Mouse (Mus musculus): Measurements from ENCODE around the gene Ncoa7.

Gene Ncoa7

DNA sequence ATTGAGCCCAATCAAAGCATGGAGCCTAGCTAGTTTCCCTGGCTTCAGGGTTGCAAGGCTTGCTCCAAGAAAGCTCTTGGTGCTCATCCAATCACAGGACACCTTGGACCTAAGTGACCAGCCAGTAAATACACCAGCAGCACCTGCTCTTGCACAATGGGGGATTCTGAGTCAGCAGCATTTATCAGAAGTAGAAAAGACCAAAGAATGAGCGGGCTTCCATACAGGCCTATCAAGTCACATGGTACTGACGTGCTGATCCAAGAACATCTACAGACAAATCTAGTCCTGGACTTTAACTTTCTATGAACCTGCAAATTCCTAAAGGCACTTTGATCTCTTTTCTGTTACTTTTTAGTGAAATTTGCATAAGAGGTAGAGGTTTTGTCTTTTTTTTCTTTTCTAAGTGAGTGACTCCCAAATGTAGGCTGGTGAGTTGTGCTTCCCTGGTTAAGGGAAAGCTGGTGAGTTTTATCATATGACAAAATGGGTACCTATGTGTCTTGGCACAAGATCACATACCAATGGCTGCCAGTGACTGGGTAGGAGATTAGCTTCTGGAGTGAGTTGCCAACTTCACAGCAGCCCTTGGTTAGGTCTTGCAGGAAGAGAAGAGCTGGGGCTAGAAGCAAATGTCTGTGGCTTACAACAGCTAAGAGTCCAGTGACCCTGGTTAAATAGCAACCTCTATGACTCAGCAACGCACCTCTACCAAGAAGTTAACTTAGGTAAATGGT, 57.7 kb downstream of the Ncoa7 start:
- no peak for DNase-seq (ENCODE audit: low spot score in 2 of 2)

DNA sequence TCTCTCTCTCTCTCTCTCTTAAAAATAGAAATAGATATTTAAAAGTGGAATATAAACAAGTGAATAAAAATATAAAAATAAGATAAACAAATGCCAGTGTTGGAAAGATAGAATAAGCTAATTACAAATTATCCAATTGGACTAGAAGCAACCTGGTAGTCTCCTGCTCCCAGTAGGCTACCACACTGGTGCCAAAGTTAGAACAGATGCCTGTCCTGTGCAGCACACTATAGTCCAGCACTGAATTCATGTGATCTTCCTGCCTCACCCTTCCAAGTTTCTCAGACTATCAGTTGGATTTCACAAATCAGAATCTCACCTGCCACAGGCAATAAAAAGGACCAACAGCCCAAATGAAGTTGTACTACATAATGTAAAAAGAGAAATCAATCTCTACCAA, 59.9 kb downstream of the Ncoa7 start:
- no peak for DNase-seq (ENCODE audit: low spot score in 2 of 2)

DNA sequence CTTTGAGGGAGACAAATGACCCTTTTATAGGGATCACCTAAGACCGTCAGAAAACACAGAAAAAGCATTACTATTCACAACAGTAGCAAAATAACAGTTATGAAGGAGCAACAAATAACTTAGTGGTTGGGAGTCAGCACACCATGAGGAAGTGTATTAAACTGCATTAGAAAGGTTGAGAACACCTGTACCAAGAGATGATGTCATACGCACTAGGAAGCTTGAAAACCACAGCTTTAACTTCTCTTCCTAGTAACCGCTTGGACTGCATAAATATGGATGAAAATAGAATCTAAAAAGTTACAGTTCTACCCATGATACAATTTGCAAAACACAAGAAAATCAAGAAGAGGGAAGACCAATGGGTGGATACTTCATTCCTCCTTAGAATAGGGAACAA, 64.7 kb downstream of the Ncoa7 start:
- DNase-seq (ENCODE audit: low spot score in 2 of 2), result no peak

DNA sequence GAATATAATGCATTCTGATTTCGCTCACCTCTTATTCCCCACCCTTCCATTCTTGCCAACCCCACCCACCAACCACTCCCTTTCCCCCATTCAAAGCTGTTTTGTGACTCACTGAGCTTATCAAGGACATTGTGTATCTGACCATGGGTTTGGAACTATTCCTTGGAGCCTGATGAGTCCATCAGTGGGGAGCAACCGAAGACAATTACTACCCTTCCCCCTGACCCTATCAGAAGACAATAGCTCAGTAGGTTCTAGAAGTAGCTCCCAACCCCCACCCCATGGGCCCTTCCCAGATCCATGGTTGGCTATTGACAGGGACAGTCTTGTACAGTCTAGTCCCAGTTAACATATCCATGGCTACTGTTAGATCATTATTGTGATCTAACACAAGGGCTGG, 65.8 kb downstream of the Ncoa7 start:
- no peak for DNase-seq (ENCODE audit: low spot score in 2 of 2)

DNA sequence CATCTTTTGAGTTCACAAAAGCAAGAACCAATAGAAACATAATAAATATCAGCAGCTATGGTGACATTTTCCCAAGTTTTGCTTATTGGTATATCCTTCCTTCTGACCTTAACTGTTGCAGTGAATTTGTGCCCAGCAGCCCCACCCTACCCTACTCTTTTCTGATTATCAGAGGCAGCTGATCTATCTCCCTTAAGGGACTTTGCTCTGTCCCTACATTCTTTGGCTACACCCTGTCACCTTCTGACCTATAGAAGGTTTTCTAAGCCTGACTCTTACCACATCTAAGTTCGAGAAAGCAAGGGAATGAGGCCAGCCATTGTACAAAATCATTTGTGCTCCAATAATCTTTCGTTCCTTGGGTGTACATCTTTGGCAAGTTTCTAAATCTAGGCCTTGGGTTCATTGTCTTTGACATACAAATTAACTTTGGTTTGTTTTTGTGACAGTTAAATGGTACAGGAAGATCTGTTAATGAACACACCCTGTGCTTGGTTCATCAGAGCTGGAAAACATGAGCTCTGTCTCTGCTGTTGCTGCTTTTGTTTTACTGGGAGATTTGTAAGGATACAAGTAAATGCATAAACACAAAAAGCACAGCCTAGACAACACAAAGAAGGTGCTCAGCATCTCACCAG, 69.9 kb downstream of the Ncoa7 start:
- DNase-seq (ENCODE audit: low spot score in 2 of 2), result no peak

DNA sequence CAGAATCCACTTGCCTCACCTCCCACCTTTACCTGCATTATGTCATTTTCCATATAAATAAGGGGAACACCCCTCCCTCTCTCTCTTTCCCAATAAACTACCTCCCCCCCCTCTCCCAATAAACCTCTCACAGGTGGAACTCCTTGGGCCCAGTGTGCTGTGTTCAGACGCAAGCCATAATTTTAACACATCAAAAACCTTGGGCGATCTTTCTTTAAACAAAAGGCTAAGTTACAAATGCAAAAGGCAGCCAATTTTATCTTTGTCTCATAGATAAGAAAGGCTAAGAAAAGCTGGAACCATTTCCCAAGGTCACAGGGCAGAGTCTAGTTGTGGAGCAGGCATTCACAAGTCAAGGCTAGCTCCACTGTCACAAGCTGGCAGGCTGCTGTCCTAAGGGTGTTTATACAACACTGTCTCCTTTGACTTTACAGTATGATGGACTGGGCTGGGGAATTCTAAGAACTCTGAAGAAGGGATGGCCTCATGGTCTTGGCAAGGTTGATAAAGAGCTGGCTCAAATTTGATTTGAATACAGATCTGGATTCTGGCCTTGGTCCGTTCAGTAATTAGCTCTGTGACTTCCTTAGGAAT, 71.7 kb downstream of the Ncoa7 start:
- no peak for DNase-seq (ENCODE audit: low spot score in 2 of 2)

DNA sequence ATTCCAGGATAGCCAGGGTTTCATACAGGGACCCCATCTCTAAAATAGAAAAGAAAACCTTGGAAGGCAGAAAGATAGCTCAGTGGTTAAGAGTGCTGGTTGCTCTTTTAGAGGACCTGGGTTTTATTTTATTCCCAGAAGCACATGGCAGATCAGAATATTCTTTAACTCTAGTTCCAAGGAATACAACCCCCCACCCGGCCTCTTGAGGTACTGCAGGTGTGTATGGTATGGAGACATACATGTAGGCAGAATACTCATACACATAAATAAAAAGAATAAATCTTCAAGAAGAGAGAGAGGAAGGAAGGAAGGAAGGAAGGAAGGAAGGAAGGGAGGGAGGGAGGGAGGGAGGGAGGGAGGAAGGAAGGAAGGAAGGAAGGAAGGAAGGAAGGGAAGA, 72.3 kb downstream of the Ncoa7 start:
- DNase-seq (ENCODE audit: low spot score in 2 of 2), result no peak

DNA sequence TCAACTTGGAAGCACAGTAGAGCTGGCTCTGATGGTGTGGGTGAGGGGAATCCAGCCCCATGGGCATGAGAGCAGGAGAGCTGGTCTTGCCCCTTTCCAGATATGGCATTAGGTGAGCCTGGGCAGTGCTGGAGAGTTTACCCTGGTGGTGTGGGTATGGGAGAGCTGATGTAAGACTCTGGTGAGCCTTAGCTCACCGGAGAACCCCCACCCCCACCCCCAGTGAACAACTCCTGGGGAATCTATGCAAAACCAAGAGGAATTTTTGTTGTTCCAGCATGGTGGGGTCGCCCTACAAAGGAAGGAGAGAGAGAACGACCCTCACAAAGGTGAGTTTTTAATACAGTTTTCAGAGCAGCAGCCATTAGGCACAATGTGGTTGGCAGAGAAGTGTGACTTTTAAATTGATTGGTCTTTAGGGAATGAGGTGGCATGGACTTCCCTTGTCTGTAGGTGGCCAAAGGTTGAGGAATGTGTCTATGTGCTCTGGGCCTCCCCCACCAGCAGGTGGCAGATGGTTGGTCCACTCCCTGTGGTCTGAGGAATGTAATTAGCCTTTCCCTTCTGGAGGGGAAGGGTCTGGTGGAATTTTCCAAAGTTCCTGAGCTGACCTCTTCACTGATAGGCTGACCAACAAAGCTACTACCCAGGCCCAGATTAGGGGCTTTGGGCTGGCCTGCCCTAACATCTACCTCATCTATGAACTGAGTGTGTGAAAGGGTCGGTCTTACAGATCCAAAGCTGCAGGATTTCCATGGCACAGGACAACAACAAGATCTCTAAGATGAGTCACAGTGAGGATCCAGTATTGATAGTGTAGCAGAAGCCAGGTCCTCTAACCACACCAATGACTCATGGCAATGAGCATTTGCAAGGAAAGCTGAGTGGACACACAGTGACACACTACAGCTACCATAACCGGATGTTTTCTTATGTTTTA, 73.7 kb downstream of the Ncoa7 start:
- DNase-seq (ENCODE audit: low spot score in 2 of 2), result no peak

DNA sequence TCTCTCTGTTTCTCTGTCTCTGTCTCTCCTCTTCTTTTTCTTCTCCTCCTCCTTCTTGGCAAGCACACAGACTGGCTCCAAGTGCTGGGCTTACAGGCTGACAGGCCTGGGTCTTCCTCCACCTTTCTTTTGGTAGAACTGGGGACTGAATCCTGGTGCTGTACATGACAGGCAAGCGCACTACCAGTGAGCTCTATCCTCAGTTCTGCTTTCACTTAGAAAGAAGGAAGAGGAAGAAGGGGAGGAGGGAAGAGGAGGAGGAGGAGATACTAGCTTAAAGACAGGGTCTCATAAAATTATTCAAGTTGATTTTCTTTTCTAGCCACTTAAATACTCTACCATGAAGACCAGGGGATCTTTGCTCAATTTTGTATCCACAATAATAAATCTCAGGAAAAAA, 80.1 kb downstream of the Ncoa7 start:
- DNase-seq (ENCODE audit: low spot score in 2 of 2), result no peak

DNA sequence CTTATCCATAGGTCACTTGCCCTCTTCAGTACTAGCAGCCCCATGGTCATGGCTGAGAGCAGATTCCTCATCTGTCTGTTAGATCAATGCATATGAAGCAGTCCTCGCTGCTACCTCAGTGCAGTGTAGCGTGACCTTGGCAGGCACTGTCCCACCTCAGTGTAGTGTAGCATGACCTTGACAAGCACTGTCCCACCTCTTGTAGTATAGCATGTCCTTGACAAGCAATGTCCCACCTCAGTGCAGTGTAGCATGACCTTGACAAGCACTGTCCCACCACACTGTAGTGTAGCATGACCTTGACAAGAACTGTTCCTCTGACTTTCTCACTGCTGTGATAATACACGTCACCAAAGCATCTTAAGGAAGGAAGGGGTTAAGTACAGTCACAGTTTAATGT, 82.6 kb downstream of the Ncoa7 start:
- no peak for DNase-seq (ENCODE audit: low spot score in 2 of 2)

DNA sequence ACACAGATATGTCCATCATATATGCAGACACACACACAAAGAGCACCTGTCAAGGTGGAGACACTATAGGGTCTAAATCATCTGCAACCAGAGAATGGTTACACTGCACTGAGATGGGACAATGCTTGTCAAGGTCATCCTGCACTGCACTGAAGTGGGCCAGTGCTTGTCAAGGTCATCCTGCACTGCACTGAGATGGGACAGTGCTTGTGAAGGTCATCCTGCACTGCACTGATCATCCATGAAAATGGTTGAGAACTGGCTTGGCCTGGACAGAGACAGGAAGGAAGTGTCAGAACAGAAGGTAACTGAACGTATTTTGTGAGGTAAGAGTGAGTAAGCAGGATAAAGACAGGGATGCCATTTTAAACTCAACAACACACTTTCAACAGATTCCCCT, 83.2 kb downstream of the Ncoa7 start:
- DNase-seq (ENCODE audit: low spot score in 2 of 2), result no peak

DNA sequence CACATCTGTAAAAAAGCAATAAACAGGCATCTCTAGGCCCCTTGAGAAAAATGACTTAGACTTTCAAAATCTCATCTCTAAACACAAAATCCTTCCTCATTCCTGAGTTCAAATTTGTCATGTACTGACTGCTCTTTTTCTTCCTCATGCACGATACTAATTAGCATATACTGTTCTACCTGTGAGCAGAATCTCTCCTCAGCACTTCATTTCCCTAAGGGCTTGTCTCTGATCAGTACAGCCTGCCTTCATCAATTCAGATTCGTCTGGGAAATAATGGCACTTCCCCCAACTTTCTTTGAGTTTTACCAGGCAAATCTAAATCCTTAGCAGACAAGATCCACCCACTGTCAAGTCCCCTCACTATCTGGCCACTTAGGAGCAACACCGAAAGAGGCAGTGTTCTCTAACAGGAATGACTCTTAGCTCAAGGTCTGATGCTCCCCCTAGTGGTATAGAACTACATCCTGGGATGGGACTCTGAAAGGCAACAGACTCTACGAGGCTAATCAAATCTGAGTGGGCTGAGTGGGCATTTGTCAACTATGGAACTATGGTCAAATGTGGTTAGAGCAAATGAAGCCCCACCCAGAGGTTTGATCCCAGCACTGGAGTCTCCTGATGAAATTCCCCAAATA, 84.3 kb downstream of the Ncoa7 start:
- no peak for DNase-seq (ENCODE audit: low spot score in 2 of 2)

DNA sequence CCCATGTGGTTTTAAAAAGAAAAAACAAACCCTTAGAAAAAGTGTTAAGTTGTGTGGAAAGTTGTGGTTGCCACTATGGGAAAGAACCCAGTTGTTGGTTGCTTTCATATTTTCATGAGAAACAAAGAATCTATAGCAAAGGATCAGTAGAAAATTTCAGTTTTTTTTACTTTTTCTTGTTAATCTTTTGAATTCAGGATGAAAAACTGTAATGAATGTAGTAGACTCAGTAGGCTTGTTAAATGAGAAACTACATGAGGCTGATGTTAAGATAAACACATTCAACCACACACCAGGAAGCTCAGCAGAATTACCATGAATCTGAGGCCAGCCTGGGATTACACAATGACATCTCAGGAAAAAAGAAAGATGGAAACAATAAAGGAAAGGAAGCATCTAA, 87.0 kb downstream of the Ncoa7 start:
- no peak for DNase-seq (ENCODE audit: low spot score in 2 of 2)

DNA sequence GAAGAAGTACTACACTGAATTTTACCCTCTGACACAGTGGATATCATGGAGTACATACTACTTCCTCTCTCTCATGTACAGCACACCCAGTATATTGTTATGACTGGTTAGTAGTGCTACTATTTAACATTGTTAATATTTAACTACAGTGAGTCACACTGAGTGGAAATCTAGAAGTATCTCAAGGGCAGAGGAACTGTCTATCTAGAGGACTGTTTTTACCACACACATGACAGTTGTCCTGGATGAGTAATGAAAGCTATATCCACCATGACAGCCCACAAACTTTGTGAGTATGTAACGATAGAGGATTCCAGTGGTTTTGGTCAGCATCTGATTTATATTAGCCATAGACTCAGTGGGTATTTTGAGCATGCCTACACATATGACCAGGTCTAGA, 90.6 kb downstream of the Ncoa7 start:
- DNase-seq (ENCODE audit: low spot score in 2 of 2), result no peak

DNA sequence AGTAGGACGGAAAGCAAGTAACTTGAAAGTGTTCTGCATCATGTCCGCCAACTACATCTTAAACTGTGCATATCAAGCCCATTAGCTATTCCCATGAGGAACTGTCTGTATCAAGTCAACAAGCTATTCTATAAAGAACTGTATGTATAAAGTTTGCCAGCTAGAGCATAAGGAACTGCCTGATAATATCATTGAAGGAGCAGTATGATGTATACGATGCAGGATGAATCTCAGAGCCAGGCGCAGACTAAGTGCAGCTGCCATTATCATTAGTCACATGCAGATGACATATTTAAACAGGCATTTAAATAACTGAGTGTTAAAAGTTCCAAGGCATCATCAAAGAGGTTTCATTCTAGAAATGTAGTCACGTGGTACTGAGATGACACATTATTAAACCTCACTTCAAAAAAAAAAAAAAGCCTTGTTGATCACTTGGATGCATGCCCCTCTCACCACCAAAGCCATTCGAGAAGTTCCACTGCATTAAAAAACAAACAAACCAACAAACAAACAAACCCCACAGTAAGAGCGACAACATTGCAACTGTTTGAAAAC, 93.2 kb downstream of the Ncoa7 start:
- no peak for DNase-seq (ENCODE audit: low spot score in 2 of 2)

DNA sequence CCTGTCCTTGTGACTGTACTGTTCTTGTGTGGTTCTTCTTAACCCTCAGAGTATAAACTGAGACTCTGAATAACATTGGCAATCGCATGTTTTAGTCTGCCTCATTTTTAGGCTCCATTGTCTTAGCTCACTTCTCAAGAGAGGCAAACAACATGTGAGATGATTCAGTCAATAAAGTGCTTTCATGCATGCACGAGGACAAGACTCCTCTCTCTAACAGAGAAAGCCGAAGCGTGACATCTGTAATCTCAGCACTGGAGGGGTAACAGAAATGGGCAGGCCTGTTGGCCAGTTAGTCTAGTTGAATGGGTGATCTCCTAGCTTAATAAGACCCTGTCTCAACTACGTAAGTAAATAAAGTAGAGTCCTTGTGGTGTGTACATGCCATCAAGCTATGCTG, 95.1 kb downstream of the Ncoa7 start:
- DNase-seq (ENCODE audit: low spot score in 2 of 2), result no peak

DNA sequence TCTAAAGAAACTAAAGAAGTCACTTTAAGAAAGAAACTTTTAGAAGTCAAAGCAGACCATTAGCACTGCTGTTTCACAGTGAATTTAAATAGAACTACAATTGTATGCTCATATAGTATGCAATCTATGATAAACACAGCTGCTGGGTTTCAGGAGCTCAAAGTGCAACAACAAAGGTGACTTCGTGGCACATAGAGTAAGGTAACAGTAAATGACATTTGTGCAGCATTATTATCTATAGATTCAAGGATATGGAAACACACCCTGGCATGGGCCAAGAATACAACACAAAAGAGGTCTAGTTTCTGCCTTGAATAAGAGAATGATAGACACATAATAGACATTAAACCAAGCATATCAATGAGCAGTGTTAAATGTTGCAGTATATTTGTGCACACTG, 100.5 kb downstream of the Ncoa7 start:
- DNase-seq (ENCODE audit: low spot score in 2 of 2), result no peak

DNA sequence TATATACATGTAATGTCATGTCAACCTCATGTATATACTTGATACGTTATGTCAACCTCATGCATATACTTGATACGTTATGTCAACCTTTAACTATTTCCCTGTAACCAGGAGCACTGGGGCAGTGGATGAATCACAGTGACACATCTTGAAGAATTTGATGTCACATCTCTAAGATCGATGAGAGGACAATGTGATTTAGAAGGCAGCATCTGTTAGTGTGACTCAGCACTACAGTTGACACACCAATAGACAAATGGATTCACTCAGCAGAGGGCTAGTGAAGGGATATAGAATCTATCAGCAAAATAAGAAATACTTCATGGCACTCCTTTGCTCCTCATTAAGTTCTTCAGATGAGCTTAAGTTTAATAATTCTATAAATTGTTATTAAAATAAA, 116.3 kb downstream of the Ncoa7 start:
- DNase-seq (ENCODE audit: low spot score in 2 of 2), result no peak

DNA sequence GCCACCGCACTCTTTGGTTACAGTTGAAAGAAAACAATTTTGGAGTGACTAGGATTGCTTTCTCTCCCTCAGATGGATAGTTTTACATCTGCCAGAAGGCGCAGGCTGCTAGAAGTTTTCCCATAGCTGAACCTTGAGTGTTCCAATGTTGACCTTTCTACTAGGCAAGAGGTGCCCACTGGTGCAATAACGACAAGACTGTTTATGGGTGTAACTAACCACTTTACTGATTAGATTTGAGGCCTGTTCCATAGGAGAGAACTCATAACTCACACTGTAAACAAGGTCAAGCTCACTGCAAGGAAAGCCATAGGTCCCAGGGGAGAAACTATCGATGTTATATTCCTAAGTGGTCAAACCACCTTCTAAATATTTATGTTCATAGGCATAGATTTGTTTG, 119.7 kb downstream of the Ncoa7 start:
- DNase-seq (ENCODE audit: low spot score in 2 of 2), result no peak

DNA sequence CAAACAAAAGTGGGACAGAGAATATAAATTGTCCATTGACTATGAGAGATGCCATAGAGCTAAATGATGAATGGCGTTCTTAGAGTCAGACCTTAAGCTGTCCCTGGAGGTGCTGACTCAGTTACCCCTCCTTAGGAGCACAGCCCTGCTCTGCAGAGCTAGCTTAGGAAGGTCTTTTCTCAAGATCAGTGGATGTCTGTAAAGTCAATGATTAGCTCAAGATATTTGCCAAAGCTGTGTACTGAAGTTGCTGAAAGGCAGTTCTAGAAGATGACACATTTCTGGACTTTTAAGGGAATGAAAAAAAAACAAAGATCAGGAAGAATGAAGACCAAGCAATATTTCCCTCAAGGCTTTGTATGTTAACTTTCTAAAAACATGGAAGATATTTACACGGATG, 123.4 kb downstream of the Ncoa7 start:
- no peak for DNase-seq (ENCODE audit: low spot score in 2 of 2)

DNA sequence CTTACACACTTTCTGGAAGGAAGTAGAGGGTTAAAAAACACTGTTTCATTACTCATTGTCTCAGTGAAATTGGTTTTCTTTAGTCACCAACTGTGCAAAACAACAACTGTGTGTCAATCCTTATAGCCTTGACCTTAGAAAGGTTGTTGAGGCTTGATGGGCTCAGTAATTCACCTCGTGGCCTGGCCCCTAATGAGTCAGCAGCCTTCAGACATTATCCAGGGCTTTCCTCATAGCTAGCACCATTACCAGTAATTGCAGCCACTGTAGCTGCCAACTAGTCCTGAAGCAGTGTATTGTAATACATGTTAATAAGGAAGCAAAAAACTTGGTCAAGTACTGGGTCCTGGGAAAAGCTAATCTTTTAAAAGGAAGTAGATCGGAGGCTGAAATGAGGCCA, 125.1 kb downstream of the Ncoa7 start:
- no peak for DNase-seq (ENCODE audit: low spot score in 2 of 2)

DNA sequence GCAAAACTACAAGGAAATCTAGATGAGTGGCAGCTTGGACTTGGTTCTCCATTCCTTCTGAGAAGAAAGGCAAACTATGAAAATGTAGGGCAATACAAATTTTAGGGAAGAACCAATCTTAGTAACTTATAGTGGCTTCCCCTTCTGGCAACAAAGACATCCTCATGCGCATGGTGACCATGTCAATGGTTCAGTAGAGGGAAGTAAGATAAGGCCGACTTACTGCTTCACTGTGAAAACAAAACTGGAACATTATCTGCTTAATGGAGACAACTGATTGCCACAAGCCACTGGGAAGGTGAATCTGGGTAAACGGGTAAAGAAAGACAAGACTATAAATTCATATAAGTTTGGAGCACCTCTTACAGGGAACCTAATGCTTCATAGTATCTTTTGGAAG, 128.3 kb downstream of the Ncoa7 start:
- no peak for DNase-seq (ENCODE audit: low spot score in 2 of 2)
